Mouse (Mus musculus) stomach, postnatal 0 days (tissue): ENCODE data around the gene Btbd10.

ENCODE experiments used
- CTCF ChIP-seq: IDR thresholded peaks from 2 replicates; pipeline ENCODE4 v1.5.1; 2016; ENCODE audit warnings: antibody characterized with exemption, low read depth, mild to moderate bottlenecking, moderate library complexity
- EP300 ChIP-seq: optimal IDR thresholded peaks from 2 replicates; pipeline ENCODE3; 2016; ENCODE audit warnings: antibody characterized with exemption

GRCm38 (mm10) chr7:113408712-113409111, 39.5 kb upstream of the Btbd10 start:
- TF ChIP-seq EP300 (no peak), CTCF (peak; percentile 60)
